Mouse (Mus musculus): Measurements from ENCODE around the gene Dok5.

Dok5 gene

GRCm38 (mm10) chr2:170738446-170738845 lies 6.8 kb downstream of the Dok5 start:
- in situ Hi-C loops (cut with MboI, MseI), result no loop called here

- in situ Hi-C loops (cut with MboI, MseI), result no loop called here
These were observed 7.3 kb downstream of the Dok5 start for GRCm38 (mm10) chr2:170738891-170739290.

- in situ Hi-C loops (cut with MboI, MseI), result no loop called here
These were observed 8.2 kb downstream of the Dok5 start for GRCm38 (mm10) chr2:170739713-170740365.

GRCm38 (mm10) chr2:170743521-170743920 lies 11.9 kb downstream of the Dok5 start:
- in situ Hi-C loops (cut with MboI, MseI), result no loop called here

GRCm38 (mm10) chr2:170748901-170749300 lies 17.3 kb downstream of the Dok5 start:
- in situ Hi-C loops (cut with MboI, MseI), result no loop called here

GRCm38 (mm10) chr2:170752191-170752850 lies 20.7 kb downstream of the Dok5 start:
- in situ Hi-C loops (cut with MboI, MseI), result no loop called here

GRCm38 (mm10) chr2:170755817-170756216 lies 24.2 kb downstream of the Dok5 start:
- in situ Hi-C loops (cut with MboI, MseI), result no loop called here

GRCm38 (mm10) chr2:170756667-170757066 lies 25.1 kb downstream of the Dok5 start:
- in situ Hi-C loops (cut with MboI, MseI), result no loop called here

- in situ Hi-C loops (cut with MboI, MseI), result no loop called here
These were observed 25.7 kb downstream of the Dok5 start for GRCm38 (mm10) chr2:170757228-170757875.

GRCm38 (mm10) chr2:170758201-170758600 lies 26.6 kb downstream of the Dok5 start:
- in situ Hi-C loops (cut with MboI, MseI), result no loop called here

- in situ Hi-C loops (cut with MboI, MseI), result no loop called here
These were observed 33.1 kb downstream of the Dok5 start for GRCm38 (mm10) chr2:170764704-170765103.

- in situ Hi-C loops (cut with MboI, MseI), result no loop called here
These were observed 35.6 kb downstream of the Dok5 start for GRCm38 (mm10) chr2:170767243-170767642.

- in situ Hi-C loops (cut with MboI, MseI), result no loop called here
These were observed 37.1 kb downstream of the Dok5 start for GRCm38 (mm10) chr2:170768699-170769098.

- in situ Hi-C loops (cut with MboI, MseI), result no loop called here
These were observed 39.9 kb downstream of the Dok5 start for GRCm38 (mm10) chr2:170771555-170771954.

- in situ Hi-C loops (cut with MboI, MseI), result no loop called here
These were observed 40.7 kb downstream of the Dok5 start for GRCm38 (mm10) chr2:170772126-170772884.

- in situ Hi-C loops (cut with MboI, MseI), result no loop called here
These were observed 41.3 kb downstream of the Dok5 start for GRCm38 (mm10) chr2:170772885-170773270.

- in situ Hi-C loops (cut with MboI, MseI), result no loop called here
These were observed 44.0 kb downstream of the Dok5 start for GRCm38 (mm10) chr2:170775577-170775976.

GRCm38 (mm10) chr2:170776107-170776506 lies 44.5 kb downstream of the Dok5 start:
- in situ Hi-C loops (cut with MboI, MseI), result no loop called here

- in situ Hi-C loops (cut with MboI, MseI), result no loop called here
These were observed 46.0 kb downstream of the Dok5 start for GRCm38 (mm10) chr2:170777572-170777971.

- in situ Hi-C loops (cut with MboI, MseI), result no loop called here
These were observed 48.6 kb downstream of the Dok5 start for GRCm38 (mm10) chr2:170780010-170780750.

GRCm38 (mm10) chr2:170788101-170788500 lies 56.5 kb downstream of the Dok5 start:
- in situ Hi-C loops (cut with MboI, MseI), result no loop called here
